Mouse (Mus musculus) liver, adult (tissue): Measurements from ENCODE around the gene Dph1.
A peak's percentile ranks its signal among the peaks of the same experiment; 100 is the strongest.

Experiments used
- GATA4 ChIP-seq: IDR thresholded peaks from 2 replicates; pipeline ENCODE4 v1.6.1; 2014; ENCODE audit warnings: mild to moderate bottlenecking, low read length; ENCODE audit not compliant: insufficient replicate concordance

Gene Dph1

GRCm38 (mm10) chr11:75160954-75161353 is 30.1 kb downstream of the Dph1 start:
- no peak for TF ChIP-seq GATA4

- no peak for TF ChIP-seq GATA4
These were observed 31.5 kb downstream of the Dph1 start for GRCm38 (mm10) chr11:75159564-75159963.

GRCm38 (mm10) chr11:75158432-75158831 is 32.6 kb downstream of the Dph1 start:
- TF ChIP-seq GATA4, result no peak

- TF ChIP-seq GATA4, result no peak
These were observed 33.1 kb downstream of the Dph1 start for GRCm38 (mm10) chr11:75157901-75158300.

GRCm38 (mm10) chr11:75157037-75157436 is 34.0 kb downstream of the Dph1 start:
- no peak for TF ChIP-seq GATA4

- no peak for TF ChIP-seq GATA4
These were observed 34.6 kb downstream of the Dph1 start for GRCm38 (mm10) chr11:75156416-75156815.

- no peak for TF ChIP-seq GATA4
These were observed 35.1 kb downstream of the Dph1 start for GRCm38 (mm10) chr11:75155985-75156384.

GRCm38 (mm10) chr11:75154053-75154585 is 36.9 kb downstream of the Dph1 start:
- TF ChIP-seq GATA4, result no peak

- TF ChIP-seq GATA4, result peak; percentile 49; the same call in 1 of the 2 replicates
These were observed 38.2 kb downstream of the Dph1 start for GRCm38 (mm10) chr11:75152603-75153557.

GRCm38 (mm10) chr11:75150346-75150745 is 40.7 kb downstream of the Dph1 start:
- no peak for TF ChIP-seq GATA4

GRCm38 (mm10) chr11:75148332-75149035 is 42.6 kb downstream of the Dph1 start:
- no peak for TF ChIP-seq GATA4

- TF ChIP-seq GATA4, result no peak
These were observed 43.2 kb downstream of the Dph1 start for GRCm38 (mm10) chr11:75147846-75148168.

- TF ChIP-seq GATA4, result no peak
These were observed 43.8 kb downstream of the Dph1 start for GRCm38 (mm10) chr11:75147106-75147845.

- TF ChIP-seq GATA4, result no peak
These were observed 45.2 kb downstream of the Dph1 start for GRCm38 (mm10) chr11:75145841-75146240.

- TF ChIP-seq GATA4, result no peak
These were observed 48.3 kb downstream of the Dph1 start for GRCm38 (mm10) chr11:75142749-75143148.
